Mouse (Mus musculus): Measurements from ENCODE around the gene Cldn13. TPM values are rescaled to one million over a fixed set of nuclear protein-coding genes. Genes with fewer than 3 reads are reported as not detected.

The Cldn13 gene
- 0.85 and 1.4 TPM in 2 replicates for polyA plus RNA-seq (2012)

GRCm38 (mm10) chr5:134915311-134915710 is at the start of gene Cldn13:
Gene Cldn13 (minus strand): TSS chr5:134915526.
- TF ChIP-seq GATA1 (IDR thresholded peaks at IDR 0.05; ENCODE audit: low read length) = no peak

GRCm38 (mm10) chr5:134963546-134963945 is 48.2 kb upstream of the Cldn13 start:
- TF ChIP-seq GATA1 (IDR thresholded peaks at IDR 0.05; ENCODE audit: low read length) = no peak

GRCm38 (mm10) chr5:134961519-134961918 is 46.2 kb upstream of the Cldn13 start:
- no peak for TF ChIP-seq GATA1 (IDR thresholded peaks at IDR 0.05; ENCODE audit: low read length)

DNA sequence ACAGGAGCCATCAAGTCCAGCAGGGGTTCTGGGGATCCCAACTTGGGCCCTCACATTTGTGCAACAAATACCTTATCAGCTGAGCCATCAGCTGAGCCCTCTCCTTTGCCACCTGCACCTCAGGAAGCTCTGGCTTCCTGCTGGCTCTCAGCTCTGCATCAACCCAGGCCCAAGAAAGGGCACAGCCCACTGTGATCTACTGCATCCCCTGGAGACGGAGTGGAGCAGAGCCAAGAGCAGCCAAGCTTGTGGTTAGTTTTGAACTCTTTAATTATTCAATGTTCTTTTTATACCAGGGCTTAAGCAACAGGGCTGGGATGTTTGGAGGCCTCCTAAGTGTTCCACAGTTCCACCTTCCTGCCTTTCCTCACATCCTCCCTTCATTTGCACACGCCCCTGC is 45.1 kb upstream of the Cldn13 start:
- no peak for TF ChIP-seq GATA1 (IDR thresholded peaks at IDR 0.05; ENCODE audit: low read length)

GRCm38 (mm10) chr5:134959114-134959513 is 43.8 kb upstream of the Cldn13 start:
- TF ChIP-seq GATA1 (IDR thresholded peaks at IDR 0.05; ENCODE audit: low read length) = no peak

DNA sequence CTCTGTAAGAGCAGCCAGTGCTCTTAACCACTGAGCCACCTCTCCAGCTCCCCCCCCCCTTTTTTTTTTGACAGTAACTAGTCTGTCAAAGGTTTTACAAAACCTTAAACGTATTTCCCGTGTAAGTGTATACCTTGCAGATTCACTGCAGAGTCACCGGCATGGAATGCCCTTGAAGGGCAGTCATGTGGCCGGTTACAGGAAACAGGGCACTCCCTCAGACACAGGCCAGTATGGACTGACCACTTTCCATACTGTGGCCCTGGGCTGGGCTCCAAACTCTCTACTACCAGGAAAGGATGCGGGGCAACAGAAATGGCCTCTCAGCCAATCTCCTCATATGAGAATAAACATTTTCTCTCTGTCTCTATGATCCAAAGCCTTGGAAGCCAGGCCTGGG is 40.2 kb upstream of the Cldn13 start:
- TF ChIP-seq GATA1 (IDR thresholded peaks at IDR 0.05; ENCODE audit: low read length) = no peak

- no peak for TF ChIP-seq GATA1 (IDR thresholded peaks at IDR 0.05; ENCODE audit: low read length)
These were observed 35.9 kb upstream of the Cldn13 start for GRCm38 (mm10) chr5:134951053-134951884.

DNA sequence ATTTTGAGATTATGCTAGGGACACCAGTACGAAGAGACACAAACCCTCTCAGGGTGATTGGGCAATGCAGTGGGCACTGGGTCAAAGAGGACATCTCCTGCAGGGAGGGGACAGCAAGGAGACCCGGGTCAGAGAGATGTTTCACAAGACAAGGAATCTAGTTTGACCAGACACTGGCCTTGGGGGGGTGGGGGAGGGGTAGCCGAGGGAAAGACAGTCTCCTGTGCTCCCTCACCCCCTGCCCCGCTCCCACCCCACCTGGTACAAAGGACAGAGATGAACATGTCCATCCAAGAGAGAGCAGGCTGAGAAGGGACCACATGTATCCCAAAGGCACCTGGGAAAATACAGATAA is 32.7 kb upstream of the Cldn13 start:
- no peak for TF ChIP-seq GATA1 (IDR thresholded peaks at IDR 0.05; ENCODE audit: low read length)

DNA sequence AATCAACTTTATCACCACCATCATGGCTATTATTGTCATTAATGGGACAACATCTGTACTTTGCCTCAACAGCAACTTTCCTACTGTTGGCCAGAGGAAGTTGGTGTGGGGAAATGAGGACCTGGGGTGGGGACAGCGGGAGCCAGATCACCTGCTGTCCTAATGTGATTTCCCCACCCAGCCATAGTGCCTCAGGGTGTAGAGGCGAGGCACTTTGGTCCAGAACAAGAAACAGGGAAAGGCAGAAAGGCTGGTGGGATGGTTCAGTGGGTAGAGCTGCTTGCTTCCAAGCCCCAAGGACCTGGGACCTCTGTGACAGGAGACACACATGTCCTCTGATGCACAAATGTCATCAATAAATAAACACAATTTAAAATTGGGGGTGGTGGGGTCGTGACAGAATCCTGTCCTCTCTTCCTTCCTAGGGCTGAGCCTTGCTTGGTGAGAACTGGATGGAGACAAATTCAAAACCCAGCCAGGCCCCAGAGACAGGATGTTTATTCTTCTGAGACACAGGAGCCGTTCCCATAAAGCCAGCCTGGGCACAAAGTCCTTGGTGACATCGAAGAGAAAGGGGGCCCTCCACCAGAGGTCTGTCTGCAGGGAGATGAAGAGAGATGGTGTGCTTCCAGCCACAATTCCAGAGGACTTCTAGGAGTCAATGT is 32.2 kb upstream of the Cldn13 start:
- TF ChIP-seq GATA1 (IDR thresholded peaks at IDR 0.05; ENCODE audit: low read length) = no peak

- no peak for TF ChIP-seq GATA1 (IDR thresholded peaks at IDR 0.05; ENCODE audit: low read length)
These were observed 31.5 kb upstream of the Cldn13 start, which contains the start of gene Cldn4 for GRCm38 (mm10) chr5:134946857-134947255. Gene Cldn4 (minus strand): TSS chr5:134946934.

DNA sequence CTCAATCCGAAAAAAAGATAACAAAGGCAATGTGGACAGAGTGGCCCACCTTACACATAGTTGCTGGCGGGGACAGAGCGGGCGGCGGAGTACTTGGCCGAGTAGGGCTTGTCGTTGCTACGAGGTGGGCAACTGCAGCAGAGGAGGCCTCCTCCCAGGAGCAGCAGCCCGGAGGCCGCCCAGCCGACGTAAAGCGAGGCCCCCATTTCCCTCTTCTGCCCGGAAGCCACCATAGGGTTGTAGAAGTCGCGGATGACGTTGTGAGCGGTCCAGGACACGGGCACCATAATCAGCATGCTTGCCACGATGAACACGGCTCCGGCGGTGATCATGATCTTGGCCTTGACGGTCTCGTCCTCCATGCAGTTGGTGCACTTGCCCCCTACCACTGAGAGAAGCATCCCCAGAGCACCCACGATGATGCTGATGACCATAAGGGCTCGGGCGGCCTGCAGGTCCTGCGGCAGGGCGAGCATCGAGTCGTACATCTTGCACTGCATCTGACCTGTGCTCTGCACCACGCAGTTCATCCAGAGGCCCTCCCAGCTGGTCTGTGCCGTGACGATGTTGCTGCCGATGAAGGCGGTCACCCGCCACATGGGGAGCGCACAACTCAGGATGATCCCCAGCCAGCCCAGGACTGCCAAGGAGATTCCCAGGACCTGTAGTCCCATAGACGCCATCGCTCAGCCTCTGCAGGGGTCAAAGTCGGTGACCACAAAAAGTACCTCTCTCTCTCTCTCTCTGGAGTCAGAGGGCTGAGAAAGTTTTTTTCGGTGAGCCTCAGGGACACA is 30.9 kb upstream of the Cldn13 start:
- no peak for TF ChIP-seq GATA1 (IDR thresholded peaks at IDR 0.05; ENCODE audit: low read length)

DNA sequence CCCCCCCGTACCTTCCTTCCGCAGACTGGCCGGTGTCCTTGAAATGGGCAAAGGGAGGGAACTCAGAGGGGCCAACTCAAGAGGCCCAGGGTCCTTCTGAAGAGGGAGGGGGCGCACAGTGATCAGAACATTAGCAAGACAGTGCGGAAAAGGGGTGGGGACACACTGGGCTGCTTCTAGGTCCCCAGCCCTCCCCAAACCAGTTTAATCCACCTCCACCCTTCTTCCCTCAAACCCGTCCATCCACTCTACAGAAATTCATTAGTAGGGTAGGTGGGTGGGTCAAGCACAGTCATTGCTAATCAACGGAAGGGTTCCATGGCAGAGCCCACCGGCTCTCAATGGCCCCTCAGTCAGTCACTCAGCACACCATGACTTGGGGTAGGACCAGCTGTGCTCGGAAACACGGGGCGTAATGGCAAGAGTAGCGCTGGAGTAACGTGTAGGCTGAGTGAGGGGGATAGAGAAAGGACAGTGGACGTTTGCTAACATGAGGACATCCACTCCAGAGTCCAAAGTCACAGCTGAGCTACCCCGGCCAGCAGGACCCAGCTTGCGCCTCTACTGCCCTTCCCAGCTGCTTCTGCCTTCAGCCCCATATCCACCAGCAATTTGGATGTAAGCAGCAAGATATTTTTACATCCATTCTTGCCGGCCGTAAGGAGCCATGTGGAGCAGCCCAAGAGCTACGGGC is 30.1 kb upstream of the Cldn13 start:
- TF ChIP-seq GATA1 (IDR thresholded peaks at IDR 0.05; ENCODE audit: low read length) = no peak

GRCm38 (mm10) chr5:134944179-134944578 is 28.9 kb upstream of the Cldn13 start:
- no peak for TF ChIP-seq GATA1 (IDR thresholded peaks at IDR 0.05; ENCODE audit: low read length)

- no peak for TF ChIP-seq GATA1 (IDR thresholded peaks at IDR 0.05; ENCODE audit: low read length)
These were observed 27.4 kb upstream of the Cldn13 start for GRCm38 (mm10) chr5:134942740-134943139.

GRCm38 (mm10) chr5:134941472-134942209 is 26.3 kb upstream of the Cldn13 start:
- TF ChIP-seq GATA1 (IDR thresholded peaks at IDR 0.05; ENCODE audit: low read length) = no peak
